12 mouse cellular contexts compared by ENCODE assay signal in the genomic region with DNA sequence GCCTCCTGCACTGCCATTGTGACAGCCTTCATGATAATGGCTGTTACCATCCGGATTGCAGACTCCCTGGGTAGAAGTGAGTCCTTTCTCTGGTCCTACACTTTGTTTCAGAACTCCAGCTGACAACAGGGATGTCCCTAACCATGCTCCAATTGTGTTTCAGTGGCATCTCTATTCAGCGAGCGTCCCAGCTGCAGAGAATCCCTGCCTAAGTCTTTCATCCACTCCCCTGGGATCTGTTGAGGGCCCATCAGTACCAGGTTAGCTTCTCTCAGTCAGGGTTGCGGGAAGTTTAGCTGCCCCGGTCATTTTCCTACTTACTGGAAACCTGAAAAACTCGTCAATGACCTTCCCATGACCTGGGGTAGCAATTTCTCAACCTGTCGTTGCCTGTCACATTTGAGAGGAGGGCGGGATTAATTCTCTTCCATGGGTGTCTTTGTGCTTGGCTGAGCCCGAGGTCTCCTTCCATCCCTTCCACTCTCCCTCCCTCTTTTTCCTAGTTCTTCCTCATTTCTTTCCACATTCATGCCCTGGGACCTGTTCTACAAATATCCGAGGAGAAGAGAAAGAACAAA.
DNase-seq lines count a peak whose midpoint lies in the region; ATAC-seq and TF ChIP-seq lines count a peak whose summit lies in the region.
"Had no signal": no experiment of that assay in that cellular context is flagged by ENCODE, and none has a peak within 500 bp of the region (broad histone marks: within the 10 kb centered on the region; RNA-seq: fewer than 3 reads in every experiment).

No protein-coding gene starts in this region.

- TF ChIP-seq EP300 in lung, postnatal 0 days (IDR thresholded peaks at IDR 0.05) = no peak
- no peak for TF ChIP-seq EP300 in stomach, postnatal 0 days (optimal IDR thresholded peaks at IDR 0.05)

- H3K4me1 ChIP-seq in lung, postnatal 0 days (ENCODE audit: insufficient read depth, low read depth, low read length) = no peaks in the 10 kb centered on the region; the same call in 1 of the 2 replicates
- H3K4me1 ChIP-seq in embryonic facial prominence, embryonic 10.5 days = peaks cover 43% of the 10 kb centered on the region
- H3K4me1 ChIP-seq in stomach, postnatal 0 days (replicated peaks; ENCODE audit: control insufficient read depth, insufficient read depth) = peaks cover 2% of the 10 kb centered on the region; the same call in 1 of the 2 replicates
- H3K4me1 ChIP-seq: hindbrain, embryonic 15.5 days had no signal

- no peak for TF ChIP-seq CTCF in lung, postnatal 0 days (IDR thresholded peaks at IDR 0.05)
- TF ChIP-seq CTCF in stomach, postnatal 0 days (IDR thresholded peaks at IDR 0.05; ENCODE audit: low read depth) = no peak

- DNase-seq in lung, postnatal 0 days (ENCODE audit: low spot score) = no peak
- DNase-seq in lung, postnatal 25 days (ENCODE audit: low spot score) = no peak
- DNase-seq in embryonic facial prominence, embryonic 10.5 days (ENCODE audit: low spot score) = no peak
- peak; percentile 18 for DNase-seq in kidney, postnatal 10 days
- DNase-seq in stomach, postnatal 0 days (ENCODE audit: low spot score) = no peak
- DNase-seq in cerebellum, postnatal 10 days = no peak
- no peak for DNase-seq in thymus, adult 18-20 months
- DNase-seq: cerebellum, postnatal 36 days; retina, postnatal 1 day had no signal

- no peaks in the 10 kb centered on the region for H3K36me3 ChIP-seq in lung, postnatal 0 days (ENCODE audit: insufficient read depth, low read length)
- H3K36me3 ChIP-seq in embryonic facial prominence, embryonic 10.5 days (replicated peaks) = no peaks in the 10 kb centered on the region
- H3K36me3 ChIP-seq in stomach, postnatal 0 days (ENCODE audit: control insufficient read depth, insufficient read depth, low read length) = no peaks in the 10 kb centered on the region
- H3K36me3 ChIP-seq: hindbrain, embryonic 15.5 days had no signal

- whole genome bisulfite sequencing in lung, postnatal 0 days = 33% methylated on average over 10 of the region's 10 CpGs
- 44% methylated on average over 10 of the region's 10 CpGs for WGBS in embryonic facial prominence, embryonic 10.5 days
- 31% methylated on average over 10 of the region's 10 CpGs for WGBS in stomach, postnatal 0 days

- H3K27ac ChIP-seq in lung, postnatal 0 days (ENCODE audit: low read length) = no peak overlapping the region
- 0 out of 2 replicates have a peak overlapping the region, but pooled peaks have one; percentile 44 for H3K27ac ChIP-seq in embryonic facial prominence, embryonic 10.5 days (replicated peaks)
- peak overlapping the region; percentile 65; the same call in 1 of the 2 replicates for H3K27ac ChIP-seq in stomach, postnatal 0 days (replicated peaks)
- H3K27ac ChIP-seq: hindbrain, embryonic 15.5 days had no signal

- ATAC-seq in lung, postnatal 0 days = no peak
- no peak for ATAC-seq in stomach, postnatal 0 days (ENCODE audit: low FRiP score, low TSS enrichment)
- ATAC-seq: activated CD4-positive, CD25-positive, alpha-beta regulatory T cell, adult 4 months; forebrain, embryonic 16.5 days had no signal

- H3K4me3 ChIP-seq in lung, postnatal 0 days (ENCODE audit: low read depth, low read length) = no peak overlapping the region
- H3K4me3 ChIP-seq in embryonic facial prominence, embryonic 10.5 days = 0 out of 2 replicates have a peak overlapping the region, but pooled peaks have one; percentile 13
- no peak overlapping the region for H3K4me3 ChIP-seq in stomach, postnatal 0 days (ENCODE audit: low read depth, low read length)
- H3K4me3 ChIP-seq: hindbrain, embryonic 15.5 days had no signal

- H3K9ac ChIP-seq in lung, postnatal 0 days (replicated peaks; ENCODE audit: low read depth) = no peak overlapping the region
- no peak overlapping the region for H3K9ac ChIP-seq in stomach, postnatal 0 days (ENCODE audit: low read length)
- H3K9ac ChIP-seq: hindbrain, embryonic 15.5 days had no signal

- H3K9me3 ChIP-seq in lung, postnatal 0 days (ENCODE audit: low read length) = no peaks in the 10 kb centered on the region
- 0 out of 2 replicates have a peak, but pooled peaks cover 4% of the 10 kb centered on the region for H3K9me3 ChIP-seq in embryonic facial prominence, embryonic 10.5 days
- H3K9me3 ChIP-seq in stomach, postnatal 0 days (ENCODE audit: control insufficient read depth, low read length) = no peaks in the 10 kb centered on the region
- H3K9me3 ChIP-seq: hindbrain, embryonic 15.5 days had no signal

- peak overlapping the region; percentile 27; the same call in 1 of the 2 replicates for H3K4me2 ChIP-seq in lung, postnatal 0 days (replicated peaks; ENCODE audit: low read depth, low read length)
- H3K4me2 ChIP-seq in stomach, postnatal 0 days (replicated peaks; ENCODE audit: low read depth) = peak overlapping the region; percentile 39
- H3K4me2 ChIP-seq: hindbrain, embryonic 15.5 days had no signal

- H3K27me3 ChIP-seq in lung, postnatal 0 days (replicated peaks; ENCODE audit: insufficient read depth, low read length) = no peaks in the 10 kb centered on the region
- H3K27me3 ChIP-seq in embryonic facial prominence, embryonic 10.5 days (replicated peaks; ENCODE audit: low read depth, poor library complexity, severe bottlenecking) = peaks cover 5% of the 10 kb centered on the region; the same call in 1 of the 2 replicates
- no peaks in the 10 kb centered on the region; the same call in 1 of the 2 replicates for H3K27me3 ChIP-seq in stomach, postnatal 0 days (ENCODE audit: control insufficient read depth, insufficient read depth, low read length)
- H3K27me3 ChIP-seq: hindbrain, embryonic 15.5 days had no signal
